Mouse (Mus musculus): ENCODE results near the gene Pxk. TPM values are rescaled to one million over a fixed set of nuclear protein-coding genes. Genes with fewer than 3 reads are reported as not detected.

Pxk gene
- total and polyA plus RNA-seq, 3 experiments: 2.1 to 14.0 (median 5.3) TPM

DNA sequence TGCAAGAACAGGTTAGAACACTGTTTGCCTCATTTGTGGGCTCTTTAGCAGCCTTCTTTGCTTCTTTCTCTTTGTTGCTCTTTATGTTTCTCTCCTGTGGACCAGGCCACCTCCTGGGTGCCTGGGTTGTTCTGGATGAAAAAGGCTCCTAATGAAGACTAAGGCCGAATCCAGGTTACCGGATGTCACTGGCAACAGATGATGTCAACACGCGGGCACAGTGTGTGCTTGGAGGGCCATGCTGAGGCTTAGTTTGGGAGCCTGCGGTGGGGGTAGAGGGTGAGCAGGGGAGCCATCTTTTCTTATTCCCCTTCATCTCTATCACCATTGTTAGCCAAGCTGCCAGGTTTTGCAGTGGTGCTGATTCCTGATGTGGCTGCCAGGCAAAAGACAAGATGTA is 109.5 kb downstream of the Pxk start:
- H3K4me3 ChIP-seq (ENCODE audit: low read depth, low read length): no peak overlapping the region
- no peaks in the 10 kb centered on the region for H3K9me3 ChIP-seq (replicated peaks)
- ATAC-seq (ENCODE audit: extremely low read depth, insufficient number of reproducible peaks, low FRiP score, poor library complexity, severe bottlenecking): no peak
- no peak for DNase-seq (ENCODE audit: low spot score)
- peaks cover 8% of the 10 kb centered on the region; the same call in 1 of the 2 replicates for H3K27me3 ChIP-seq (ENCODE audit: insufficient read depth, low read length)
- no peaks in the 10 kb centered on the region for H3K36me3 ChIP-seq (replicated peaks)
- TF ChIP-seq GATA2 (IDR thresholded peaks at IDR 0.05; ENCODE audit: borderline replicate concordance, low read depth, low read length) (no peak), GATA1 (IDR thresholded peaks at IDR 0.05; ENCODE audit: borderline replicate concordance, low read length) (no peak), POLR2AphosphoS5 (IDR thresholded peaks at IDR 0.05; ENCODE audit: insufficient replicate concordance, low read depth, low read length) (no peak), TAL1 (conservative IDR thresholded peaks at IDR 0.05; ENCODE audit: low read depth, low read length) (no peak), CTCF (IDR thresholded peaks at IDR 0.05; ENCODE audit: low read depth, low read length) (no peak)
- no peaks in the 10 kb centered on the region for H3K4me1 ChIP-seq (ENCODE audit: insufficient read depth, low read depth, low read length)

- H3K36me3 ChIP-seq (replicated peaks): no peaks in the 10 kb centered on the region
- TF ChIP-seq POLR2AphosphoS5 (IDR thresholded peaks at IDR 0.05; ENCODE audit: insufficient replicate concordance, low read depth, low read length) (no peak), CTCF (IDR thresholded peaks at IDR 0.05; ENCODE audit: low read depth, low read length) (no peak), GATA1 (IDR thresholded peaks at IDR 0.05; ENCODE audit: borderline replicate concordance, low read length) (no peak), TAL1 (conservative IDR thresholded peaks at IDR 0.05; ENCODE audit: low read depth, low read length) (no peak), GATA2 (IDR thresholded peaks at IDR 0.05; ENCODE audit: borderline replicate concordance, low read depth, low read length) (no peak)
- no peak for ATAC-seq (ENCODE audit: extremely low read depth, insufficient number of reproducible peaks, low FRiP score, poor library complexity, severe bottlenecking)
- H3K9me3 ChIP-seq (replicated peaks): no peaks in the 10 kb centered on the region
- H3K4me1 ChIP-seq (ENCODE audit: insufficient read depth, low read depth, low read length): peaks cover 3% of the 10 kb centered on the region; the same call in 1 of the 2 replicates
- H3K4me3 ChIP-seq (ENCODE audit: low read depth, low read length): no peak overlapping the region
- H3K27me3 ChIP-seq (ENCODE audit: insufficient read depth, low read length): peaks cover 8% of the 10 kb centered on the region; the same call in 1 of the 2 replicates
- no peak for DNase-seq (ENCODE audit: low spot score)
Measured at GRCm38 (mm10) chr14:8208876-8209275, 110.9 kb downstream of the Pxk start.

DNA sequence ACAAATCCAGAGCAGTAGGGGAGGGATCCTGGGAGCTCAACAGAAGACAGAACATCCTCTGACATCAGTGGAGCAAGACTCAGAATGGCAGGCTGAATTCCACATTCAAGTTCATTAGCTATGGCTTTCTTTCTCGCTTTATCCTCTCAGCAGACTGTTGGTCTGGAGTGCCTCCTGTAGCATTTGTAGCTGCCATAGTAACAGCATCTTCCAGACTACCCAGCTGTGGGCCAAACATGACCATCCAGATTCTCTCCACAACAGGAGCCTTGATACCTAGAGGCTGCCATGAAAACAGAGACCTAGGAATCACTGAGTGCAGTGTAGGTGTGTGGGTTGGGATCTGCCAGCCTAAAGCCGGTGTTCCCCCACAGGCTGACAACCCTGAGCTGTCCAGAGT is 111.9 kb downstream of the Pxk start:
- TF ChIP-seq GATA1 (IDR thresholded peaks at IDR 0.05; ENCODE audit: borderline replicate concordance, low read length) (no peak), CTCF (IDR thresholded peaks at IDR 0.05; ENCODE audit: low read depth, low read length) (no peak), POLR2AphosphoS5 (IDR thresholded peaks at IDR 0.05; ENCODE audit: insufficient replicate concordance, low read depth, low read length) (no peak), TAL1 (conservative IDR thresholded peaks at IDR 0.05; ENCODE audit: low read depth, low read length) (no peak), GATA2 (IDR thresholded peaks at IDR 0.05; ENCODE audit: borderline replicate concordance, low read depth, low read length) (no peak)
- H3K4me1 ChIP-seq (ENCODE audit: insufficient read depth, low read depth, low read length): peaks cover 8% of the 10 kb centered on the region
- DNase-seq (ENCODE audit: low spot score) (no peak), ATAC-seq (ENCODE audit: extremely low read depth, insufficient number of reproducible peaks, low FRiP score, poor library complexity, severe bottlenecking) (no peak)
- no peaks in the 10 kb centered on the region for H3K9me3 ChIP-seq (replicated peaks)
- peaks cover 8% of the 10 kb centered on the region; the same call in 1 of the 2 replicates for H3K27me3 ChIP-seq (ENCODE audit: insufficient read depth, low read length)
- no peak overlapping the region for H3K4me3 ChIP-seq (ENCODE audit: low read depth, low read length)
- no peaks in the 10 kb centered on the region for H3K36me3 ChIP-seq (replicated peaks)

DNA sequence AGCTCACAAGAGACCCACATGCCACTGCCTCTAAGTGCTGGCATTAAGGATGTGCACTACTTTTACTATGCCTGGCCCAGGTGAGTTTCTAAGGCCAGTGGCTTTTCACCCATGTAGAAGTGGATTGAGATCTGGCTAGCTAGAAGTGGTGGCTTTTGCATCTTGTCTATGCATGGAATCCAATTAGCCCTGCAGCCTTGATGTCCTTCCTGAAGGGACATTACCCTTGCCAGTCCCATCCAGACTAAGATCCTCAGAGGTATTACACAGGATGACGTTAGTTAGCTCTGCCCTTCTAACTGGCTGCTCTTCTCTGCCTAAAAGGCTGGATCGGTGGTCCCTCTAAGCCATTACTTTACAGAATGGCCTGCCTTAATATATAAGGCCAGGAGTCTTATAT is 115.0 kb downstream of the Pxk start:
- ATAC-seq (ENCODE audit: extremely low read depth, insufficient number of reproducible peaks, low FRiP score, poor library complexity, severe bottlenecking): no peak
- no peak for TF ChIP-seq GATA1 (IDR thresholded peaks at IDR 0.05; ENCODE audit: borderline replicate concordance, low read length)
- no peak for TF ChIP-seq POLR2AphosphoS5 (IDR thresholded peaks at IDR 0.05; ENCODE audit: insufficient replicate concordance, low read depth, low read length)
- TF ChIP-seq TAL1 (conservative IDR thresholded peaks at IDR 0.05; ENCODE audit: low read depth, low read length): no peak
- no peak for TF ChIP-seq GATA2 (IDR thresholded peaks at IDR 0.05; ENCODE audit: borderline replicate concordance, low read depth, low read length)
- TF ChIP-seq CTCF (IDR thresholded peaks at IDR 0.05; ENCODE audit: low read depth, low read length): no peak

DNA sequence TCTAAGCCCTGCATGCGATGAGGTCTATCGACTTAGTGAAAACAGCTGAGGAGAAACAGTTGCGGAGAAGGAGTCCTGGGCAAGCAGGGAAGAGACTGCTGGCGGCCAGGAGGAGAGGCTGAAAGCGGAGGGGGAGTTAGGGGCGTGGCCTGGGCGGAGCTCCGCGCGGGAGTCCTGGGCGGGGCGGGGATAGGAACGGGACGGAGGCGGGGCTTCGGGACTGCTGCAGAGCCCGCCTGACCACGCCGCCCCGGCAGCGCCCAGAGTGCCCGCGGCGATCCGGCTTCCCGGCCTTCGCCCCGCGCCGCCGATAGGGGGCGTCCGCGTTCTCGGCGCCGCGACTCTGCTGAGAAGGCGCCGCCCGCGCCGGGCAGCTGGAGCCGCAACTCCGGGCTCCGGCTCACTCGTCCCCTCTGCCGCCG is 115.8 kb downstream of the Pxk start, which contains the start of gene Kctd6:
Gene Kctd6 (plus strand): TSS at position 338 of the 422 bp plus-strand sequence.
- ATAC-seq (ENCODE audit: extremely low read depth, insufficient number of reproducible peaks, low FRiP score, poor library complexity, severe bottlenecking): peak; percentile 98
- no peaks in the 10 kb centered on the region for H3K9me3 ChIP-seq (replicated peaks)

More for the DNA sequence above, 115.0 kb downstream of the Pxk start:
- Histone ChIP-seq H3K4me1 (ENCODE audit: insufficient read depth, low read depth, low read length) (peaks cover 14% of the 10 kb centered on the region), H3K27me3 (ENCODE audit: insufficient read depth, low read length) (0 out of 2 replicates have a peak, but pooled peaks cover 3% of the 10 kb centered on the region), H3K9me3 (replicated peaks) (no peaks in the 10 kb centered on the region), H3K36me3 (replicated peaks) (no peaks in the 10 kb centered on the region), H3K4me3 (ENCODE audit: low read depth, low read length) (no peak overlapping the region)
- no peak for DNase-seq (ENCODE audit: low spot score)

More for the DNA sequence above, 115.8 kb downstream of the Pxk start, which contains the start of gene Kctd6:
- TF ChIP-seq CTCF (IDR thresholded peaks at IDR 0.05; ENCODE audit: low read depth, low read length): peak; percentile 42; the same call in 1 of the 2 replicates
- no peak for TF ChIP-seq GATA2 (IDR thresholded peaks at IDR 0.05; ENCODE audit: borderline replicate concordance, low read depth, low read length)
- no peak for TF ChIP-seq GATA1 (IDR thresholded peaks at IDR 0.05; ENCODE audit: borderline replicate concordance, low read length)
- no peak for TF ChIP-seq POLR2AphosphoS5 (IDR thresholded peaks at IDR 0.05; ENCODE audit: insufficient replicate concordance, low read depth, low read length)
- no peak for TF ChIP-seq TAL1 (conservative IDR thresholded peaks at IDR 0.05; ENCODE audit: low read depth, low read length)
- 0 out of 2 replicates have a peak, but pooled peaks cover 1% of the 10 kb centered on the region for H3K27me3 ChIP-seq (ENCODE audit: insufficient read depth, low read length)
- peak within 1 kb of the TSS; percentile 77 for H3K4me3 ChIP-seq (ENCODE audit: low read depth, low read length)
- H3K36me3 ChIP-seq (replicated peaks): no peaks in the 10 kb centered on the region
- peak; percentile 92 for DNase-seq (ENCODE audit: low spot score)
- peaks cover 14% of the 10 kb centered on the region for H3K4me1 ChIP-seq (ENCODE audit: insufficient read depth, low read depth, low read length)

Other genes with a start within 250 kb of the Pxk start
- not detected in 2 replicates for gene Gm45521, start 140.9 kb upstream of the Pxk start, total RNA-seq (2014; fragmentation: Nextera tagmentation)
- gene Gm45521, start 140.9 kb upstream of the Pxk start, total RNA-seq (2017): not detected in 2 replicates
- not detected in 2 replicates for gene Gm45521, start 140.9 kb upstream of the Pxk start, polyA plus RNA-seq (2012)
- gene Dnase1l3, start 103.6 kb upstream of the Pxk start, total RNA-seq (2014; fragmentation: Nextera tagmentation): not detected in 2 replicates
- gene Dnase1l3, start 103.6 kb upstream of the Pxk start, total RNA-seq (2017): 0.05 and 0.64 TPM in 2 replicates
- not detected in 2 replicates for gene Dnase1l3, start 103.6 kb upstream of the Pxk start, polyA plus RNA-seq (2012)
- not detected in 2 replicates for gene Abhd6, start 95.3 kb upstream of the Pxk start, total RNA-seq (2014; fragmentation: Nextera tagmentation)
- gene Abhd6, start 95.3 kb upstream of the Pxk start, total RNA-seq (2017): 0.06 TPM in 1 of 2 replicates, not detected in the other
- gene Abhd6, start 95.3 kb upstream of the Pxk start, polyA plus RNA-seq (2012): not detected in 2 replicates
- 11.2 and 12.0 TPM in 2 replicates for gene Rpp14, start 17.8 kb upstream of the Pxk start, total RNA-seq (2014; fragmentation: Nextera tagmentation)
- gene Rpp14, start 17.8 kb upstream of the Pxk start, total RNA-seq (2017): 52.7 and 62.4 TPM in 2 replicates
- gene Rpp14, start 17.8 kb upstream of the Pxk start, polyA plus RNA-seq (2012): 3.0 and 7.1 TPM in 2 replicates
- 76.1 and 91.4 TPM in 2 replicates for gene Pdhb, start 74.8 kb downstream of the Pxk start, total RNA-seq (2014; fragmentation: Nextera tagmentation)
- gene Pdhb, start 74.8 kb downstream of the Pxk start, total RNA-seq (2017): 141 and 182 TPM in 2 replicates
- gene Pdhb, start 74.8 kb downstream of the Pxk start, polyA plus RNA-seq (2012): 72.1 and 79.4 TPM in 2 replicates
- gene Kctd6, start 115.9 kb downstream of the Pxk start, total RNA-seq (2014; fragmentation: Nextera tagmentation): 3.1 and 4.6 TPM in 2 replicates
- 9.3 and 9.9 TPM in 2 replicates for gene Kctd6, start 115.9 kb downstream of the Pxk start, total RNA-seq (2017)
- gene Kctd6, start 115.9 kb downstream of the Pxk start, polyA plus RNA-seq (2012): 0.64 and 0.70 TPM in 2 replicates
- not detected in 2 replicates for gene Acox2, start 161.1 kb downstream of the Pxk start, total RNA-seq (2014; fragmentation: Nextera tagmentation)
- not detected in 2 replicates for gene Acox2, start 161.1 kb downstream of the Pxk start, total RNA-seq (2017)
- not detected in 2 replicates for gene Acox2, start 161.1 kb downstream of the Pxk start, polyA plus RNA-seq (2012)
- not detected in 2 replicates for gene Fam107a, start 219.8 kb downstream of the Pxk start, total RNA-seq (2014; fragmentation: Nextera tagmentation)
- gene Fam107a, start 219.8 kb downstream of the Pxk start, total RNA-seq (2017): 0.05 and 0.06 TPM in 2 replicates
- gene Fam107a, start 219.8 kb downstream of the Pxk start, polyA plus RNA-seq (2012): not detected in 2 replicates

All from G1E (cell line).